Mouse (Mus musculus): ENCODE data around the gene Vmn1r125.
"Not testable (repeated sequence)": the region's sequence is repeated elsewhere in the genome, so short reads cannot be mapped to it uniquely, and the experiment has no call there.

Vmn1r125 gene

DNA sequence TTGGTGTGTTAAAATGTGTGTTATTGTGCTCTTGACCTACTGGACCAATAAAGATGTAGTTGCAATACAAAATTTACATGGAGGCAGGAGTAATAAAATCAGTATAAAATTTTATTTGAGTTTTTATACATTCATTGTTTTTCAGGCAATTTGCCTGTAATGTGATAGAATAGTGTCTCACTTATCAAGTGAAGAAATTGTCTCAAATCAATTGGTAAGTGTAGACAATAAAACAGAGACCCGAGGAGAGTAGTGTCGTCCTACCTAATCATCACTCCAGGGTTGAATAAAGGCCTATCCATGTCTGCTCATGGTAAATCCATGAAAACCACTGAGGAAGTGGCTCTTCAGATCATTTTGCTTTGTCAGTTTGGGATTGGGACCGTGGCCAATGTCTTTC, at the start of gene Vmn1r125:
Gene Vmn1r125, plus strand, starts transcription at position 301 of the 400 bp plus-strand sequence.
- not testable (repeated sequence) for DNase-seq

- not testable (repeated sequence) for DNase-seq
Measured at GRCm38 (mm10) chr7:21260517-21260916, 11.5 kb upstream of the Vmn1r125 start, which contains the start of gene Vmn1r124. Gene Vmn1r124, minus strand, starts transcription at chr7:21260617.

DNA sequence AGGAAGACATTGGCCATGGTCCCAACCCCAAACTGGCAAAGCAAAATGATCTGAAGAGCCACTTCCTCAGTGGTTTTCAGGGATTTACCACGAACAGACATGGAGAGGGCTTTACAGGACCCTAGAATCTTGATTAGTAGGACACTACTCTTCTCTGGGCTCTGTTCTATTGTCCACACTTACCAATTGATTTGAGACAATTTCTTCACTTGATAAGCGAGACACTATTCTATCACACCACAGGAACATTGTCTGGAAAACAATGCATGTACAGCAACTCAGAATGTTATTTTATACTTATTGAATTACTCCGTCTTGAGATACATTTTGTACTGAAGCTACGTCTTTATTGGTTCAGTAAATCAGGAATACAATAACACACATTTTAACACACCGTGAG, 29.4 kb downstream of the Vmn1r125 start, which contains the start of gene Vmn1r126:
Gene Vmn1r126, minus strand, starts transcription at position 101 of the 400 bp plus-strand sequence.
- not testable (repeated sequence) for DNase-seq

GRCm38 (mm10) chr7:21319761-21320160, 47.8 kb downstream of the Vmn1r125 start, which contains the start of gene Vmn1r127:
Gene Vmn1r127, minus strand, starts transcription at chr7:21319861.
- DNase-seq, result not testable (repeated sequence)
